Mouse (Mus musculus) ES-E14 (cell line): ENCODE measurements at regions not wholly inside any gene's neighbourhood (a gene's known extent, or its start where the extent isn't known, plus 50 kb on each side); places are given as distances from the start of the nearest gene placed in this dataset.

Experiments used
- DNase-seq: peaks from one replicate; pipeline ENCODE4 v3.0.0-alpha.2; 2013; ENCODE audit warnings: low read depth, low spot score
- H3K27ac ChIP-seq: 2 replicates; pipeline ENCODE4 v1.5.1; 2012; ENCODE audit warnings: low read depth, mild to moderate bottlenecking, low read length, moderate library complexity, mixed read lengths; ENCODE audit not compliant: poor library complexity, insufficient read depth, severe bottlenecking
- H3K36me3 ChIP-seq: 2 replicates; pipeline ENCODE4 v1.6.1; 2012; ENCODE audit warnings: mild to moderate bottlenecking, low read length, moderate library complexity, mixed read lengths; ENCODE audit not compliant: control insufficient read depth, poor library complexity, insufficient read depth, severe bottlenecking
- H3K4me1 ChIP-seq, 2 experiments: fragments of 150-350 bp in 1 of 2; sonication (generic) in 1 of 2; 2 replicates each; pipeline ENCODE4 v1.6.1; 2012; ENCODE audit warnings: low read length in 2 of 2, mild to moderate bottlenecking in 1 of 2, mixed read lengths in 1 of 2; ENCODE audit not compliant: control insufficient read depth in 2 of 2, insufficient read depth in 2 of 2, poor library complexity in 1 of 2
- H3K4me3 ChIP-seq, 2 experiments: fragments of 150-350 bp in 1 of 2; sonication (generic) in 1 of 2; 2 replicates each; pipeline ENCODE4 v1.5.1; 2012; ENCODE audit warnings: low read length in 2 of 2, low read depth in 1 of 2, mild to moderate bottlenecking in 1 of 2, mixed read lengths in 1 of 2; ENCODE audit not compliant: insufficient read depth in 1 of 2, poor library complexity in 1 of 2, severe bottlenecking in 1 of 2
- H3K9ac ChIP-seq: 2 replicates; pipeline ENCODE4 v1.6.1; 2012; ENCODE audit warnings: low read depth, mild to moderate bottlenecking, low read length, mixed read lengths; ENCODE audit not compliant: poor library complexity, insufficient read depth, severe bottlenecking
- H3K9me3 ChIP-seq: fragments of 150-350 bp; sonication (generic); 2 replicates; pipeline ENCODE4 v1.6.1; 2012; ENCODE audit warnings: low read depth, mild to moderate bottlenecking, low read length; ENCODE audit not compliant: control insufficient read depth, insufficient read depth
- CHD2 ChIP-seq: IDR thresholded peaks from 2 replicates; pipeline ENCODE4 v1.6.1; 2014; ENCODE audit warnings: mild to moderate bottlenecking, low read depth, low read length, inconsistent platforms
- HCFC1 ChIP-seq: IDR thresholded peaks from 2 replicates; pipeline ENCODE4 v1.6.1; 2012; ENCODE audit warnings: low read length, inconsistent platforms, borderline replicate concordance; ENCODE audit not compliant: insufficient read depth
- MAFK ChIP-seq: IDR thresholded peaks from 2 replicates; pipeline ENCODE4 v1.6.1; 2014; ENCODE audit warnings: mild to moderate bottlenecking, low read depth, low read length, inconsistent platforms; ENCODE audit not compliant: insufficient read depth
- ZC3H11A ChIP-seq: IDR thresholded peaks from 2 replicates; pipeline ENCODE4 v1.6.1; 2012; ENCODE audit warnings: low read depth, mild to moderate bottlenecking, inconsistent platforms, low read length, borderline replicate concordance
- ZNF384 ChIP-seq: IDR thresholded peaks from 2 replicates; pipeline ENCODE4 v1.6.1; 2012; ENCODE audit warnings: low read depth, low read length, inconsistent platforms
- in situ Hi-C, 2 experiments: fragments of 600-800 bp; cut with MboI; formaldehyde crosslinking; loops; one replicate each; pipeline ENCODE4 v1.15.1; 2025; ENCODE audit warnings: low sequenced_read_pairs in 2 of 2, inconsistent platforms in 1 of 2; ENCODE audit not compliant: unreplicated experiment in 2 of 2

DNA sequence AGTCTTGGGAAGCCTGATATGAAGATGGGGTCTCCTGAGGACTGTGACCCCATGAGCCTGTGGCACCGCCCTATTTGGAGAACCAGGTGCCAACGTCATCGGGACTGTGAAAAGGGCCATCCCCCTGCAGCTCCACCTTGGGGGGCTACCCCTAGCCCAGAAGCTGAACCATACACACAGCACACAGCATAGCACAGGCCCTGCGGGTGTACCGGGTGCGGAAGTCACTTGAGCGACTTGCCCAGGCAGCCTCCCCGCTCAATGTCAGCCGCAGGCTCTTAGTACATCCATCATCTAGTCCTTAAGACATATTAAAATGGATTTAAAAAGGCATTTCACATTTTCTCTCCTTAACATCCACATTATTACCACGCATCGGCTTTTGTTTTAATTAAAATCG is 118.2 kb upstream of the Smad3 start:
- peak overlapping the region; percentile 60; the same call in 1 of the 2 replicates for H3K9ac ChIP-seq
- in situ Hi-C loops: no loop called here
- no peak for DNase-seq
- H3K4me1 ChIP-seq: peaks cover 11 to 25% of the 10 kb centered on the region in 2 experiments
- H3K4me3 ChIP-seq: peak overlapping the region in 1 of 2 experiments; percentile 33; a peak in 1 of 4 replicates
- TF ChIP-seq ZNF384 (no peak), MAFK (no peak), ZC3H11A (no peak), CHD2 (no peak), HCFC1 (no peak)
- H3K27ac ChIP-seq: no peak overlapping the region
- no peaks in the 10 kb centered on the region for H3K36me3 ChIP-seq
- H3K9me3 ChIP-seq: no peaks in the 10 kb centered on the region

DNA sequence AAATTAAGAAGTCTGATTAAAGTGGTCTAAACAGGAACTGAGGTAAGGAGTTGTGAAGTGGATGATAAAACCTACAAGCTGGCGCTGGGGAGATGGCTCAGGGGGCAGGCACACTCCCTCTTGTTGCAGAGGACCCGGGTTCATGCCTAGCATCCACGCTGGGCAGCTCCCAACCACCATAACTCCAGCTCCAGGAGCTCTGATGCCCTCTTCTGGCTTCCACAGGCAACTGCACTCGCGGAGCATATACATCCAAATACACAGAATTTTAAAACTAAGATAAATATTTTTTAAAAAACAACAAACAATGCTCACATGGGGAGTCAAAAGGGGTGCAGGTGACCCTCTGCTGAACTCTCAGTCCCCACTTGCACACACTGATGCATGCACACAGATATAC is 117.4 kb upstream of the Smad3 start:
- Histone ChIP-seq H3K4me1 (peaks cover 5 to 23% of the 10 kb centered on the region in 2 experiments; a peak in 3 of 4 replicates), H3K9me3 (no peaks in the 10 kb centered on the region), H3K9ac (no peak overlapping the region), H3K27ac (no peak overlapping the region; the same call in 1 of the 2 replicates), H3K36me3 (no peaks in the 10 kb centered on the region), H3K4me3 (no peak overlapping the region)
- TF ChIP-seq MAFK (no peak), ZC3H11A (no peak), HCFC1 (no peak), ZNF384 (no peak), CHD2 (no peak)
- in situ Hi-C loops: no loop called here
- no peak for DNase-seq

DNA sequence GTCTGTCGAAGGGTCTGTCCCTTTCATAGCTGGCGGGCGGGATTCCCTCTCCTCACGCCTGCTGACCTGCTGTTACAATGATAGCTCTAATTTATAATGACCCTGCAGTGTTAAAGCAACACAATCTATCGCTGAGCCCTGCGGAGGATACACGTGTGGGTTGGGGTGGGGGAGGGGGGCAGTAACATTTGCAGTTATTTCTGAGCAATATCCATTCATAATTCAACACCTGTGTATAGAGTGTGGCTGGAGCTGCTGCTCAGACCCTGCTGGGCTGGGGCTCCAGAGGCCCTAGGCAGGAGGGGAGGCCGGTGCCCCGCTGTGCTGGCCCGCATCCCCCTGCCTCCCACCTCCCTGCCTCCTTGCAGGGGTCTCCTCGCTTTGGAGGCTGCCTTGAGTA is 106.6 kb upstream of the Smad3 start:
- no peak for TF ChIP-seq ZNF384
- TF ChIP-seq CHD2: no peak
- TF ChIP-seq HCFC1: no peak
- TF ChIP-seq ZC3H11A: no peak
- no peak for TF ChIP-seq MAFK
- Histone ChIP-seq H3K4me3 (no peak overlapping the region), H3K4me1 (no peaks in the 10 kb centered on the region), H3K9me3 (no peaks in the 10 kb centered on the region), H3K36me3 (no peaks in the 10 kb centered on the region), H3K9ac (no peak overlapping the region), H3K27ac (no peak overlapping the region)
- no peak for DNase-seq
- in situ Hi-C loops: no loop called here

DNA sequence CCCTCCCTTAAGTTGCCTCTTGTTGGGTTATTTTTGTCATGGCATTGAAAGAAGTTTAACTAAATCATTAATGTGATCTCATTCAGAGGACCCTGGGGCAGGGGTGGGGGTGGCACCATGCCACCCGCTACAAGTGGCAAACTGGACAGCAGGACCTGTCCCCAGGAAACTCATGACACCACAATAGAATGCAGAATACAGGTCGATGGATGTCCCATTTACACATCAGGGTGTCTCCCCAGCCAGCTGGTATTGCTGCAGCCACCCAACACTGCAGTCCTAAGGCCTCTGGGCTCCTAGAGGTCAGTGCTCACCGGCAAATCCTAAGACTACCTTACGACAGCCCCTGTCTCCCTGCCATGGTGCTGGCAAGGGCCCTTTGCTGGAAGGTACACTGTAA is 105.5 kb upstream of the Smad3 start:
- no peaks in the 10 kb centered on the region for H3K4me1 ChIP-seq
- H3K9ac ChIP-seq: no peak overlapping the region
- TF ChIP-seq HCFC1: no peak
- TF ChIP-seq MAFK: no peak
- in situ Hi-C loops: no loop called here
- no peak overlapping the region for H3K27ac ChIP-seq
- H3K9me3 ChIP-seq: no peaks in the 10 kb centered on the region
- H3K36me3 ChIP-seq: no peaks in the 10 kb centered on the region
- no peak for DNase-seq
- H3K4me3 ChIP-seq: no peak overlapping the region

DNA sequence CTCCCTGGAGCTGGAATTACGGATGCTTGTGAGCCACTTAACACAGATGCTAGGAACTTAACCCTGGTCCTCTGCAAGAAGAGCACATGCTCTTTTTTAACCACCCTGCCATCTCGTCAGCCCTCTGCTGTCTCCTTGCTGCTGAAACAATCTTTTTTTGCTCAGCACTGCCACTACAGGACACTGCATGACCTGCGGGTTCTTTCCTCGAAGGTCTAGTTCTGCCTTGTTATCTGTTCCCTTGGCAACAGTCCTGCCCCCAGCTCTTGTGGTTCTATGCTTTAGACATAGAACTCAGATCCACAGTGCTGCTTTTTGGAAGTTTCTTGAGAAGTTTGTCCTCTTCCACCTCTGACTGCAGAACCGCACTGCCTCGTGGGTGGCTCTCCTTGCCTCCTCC is 104.6 kb upstream of the Smad3 start:
- H3K36me3 ChIP-seq: no peaks in the 10 kb centered on the region
- no peak overlapping the region for H3K27ac ChIP-seq
- DNase-seq: no peak
- no peaks in the 10 kb centered on the region for H3K9me3 ChIP-seq
- no peak for TF ChIP-seq MAFK
- no peak for TF ChIP-seq ZC3H11A
- TF ChIP-seq ZNF384: no peak
- no peak for TF ChIP-seq CHD2
- no peak for TF ChIP-seq HCFC1
- in situ Hi-C loops: no loop called here
- no peak overlapping the region for H3K4me3 ChIP-seq
- no peak overlapping the region for H3K9ac ChIP-seq
- H3K4me1 ChIP-seq: no peaks in the 10 kb centered on the region
